Mouse (Mus musculus): ENCODE data around the gene Jade1. TPM values are rescaled to one million over a fixed set of nuclear protein-coding genes. Genes with fewer than 3 reads are reported as not detected.

Gene Jade1
- polyA plus RNA-seq, 1 experiment from 2014 or later: 13.8 TPM

GRCm38 (mm10) chr3:41592805-41593204 is 37.3 kb downstream of the Jade1 start:
- Histone ChIP-seq H3K27me3 (replicated peaks) (no peaks in the 10 kb centered on the region), H3K9ac (no peak overlapping the region), H3K4me3 (no peak overlapping the region), H3K9me3 (replicated peaks) (no peaks in the 10 kb centered on the region), H3K36me3 (peaks cover 91% of the 10 kb centered on the region), H3K4me2 (no peak overlapping the region), H3K27ac (no peak overlapping the region), H3K4me1 (peaks cover 31% of the 10 kb centered on the region)
- WGBS (ENCODE audit: insufficient replicate concordance): 64% methylated on average over 7 of the region's 7 CpGs
- no peak for ATAC-seq

DNA sequence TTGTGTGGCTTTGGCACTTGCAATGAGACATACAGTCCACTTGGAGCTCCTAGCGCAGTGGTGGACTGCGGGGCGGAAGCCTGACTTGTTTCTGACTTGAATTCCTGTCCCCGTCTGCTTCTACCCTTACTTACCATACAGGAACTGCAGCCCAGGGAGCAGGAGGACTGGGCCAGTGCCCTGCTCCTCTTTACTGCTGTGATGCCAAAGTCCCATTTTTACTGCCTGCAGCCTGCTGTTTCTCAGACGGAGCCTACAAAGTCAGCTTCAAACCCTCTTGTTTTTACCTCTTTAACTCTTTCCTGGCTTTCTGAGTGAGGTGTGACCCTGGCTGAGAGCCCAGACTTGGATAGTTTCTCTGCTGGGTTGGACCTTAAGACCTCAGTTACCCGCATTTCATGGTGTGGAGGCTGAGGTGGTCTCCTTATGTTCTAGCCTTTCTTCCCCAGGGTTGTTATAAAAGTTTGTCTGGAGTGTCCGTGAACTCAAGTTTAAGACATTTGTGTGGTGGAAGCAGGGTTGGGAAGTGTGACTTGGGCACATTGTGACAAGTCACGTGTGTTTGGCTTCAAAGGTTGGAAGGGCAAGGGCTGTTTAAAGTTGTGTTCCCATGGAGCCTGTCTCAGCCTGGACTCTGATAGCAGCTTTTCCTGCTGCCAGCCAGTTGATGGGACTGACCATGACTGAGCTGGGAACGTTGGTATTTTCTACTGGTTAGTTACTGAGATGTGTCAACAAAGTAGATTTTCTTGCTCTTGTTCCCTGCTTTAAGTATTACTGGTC is 38.8 kb downstream of the Jade1 start:
- no peak for ATAC-seq
- Histone ChIP-seq H3K9me3 (replicated peaks) (no peaks in the 10 kb centered on the region), H3K9ac (no peak overlapping the region), H3K4me1 (peaks cover 26% of the 10 kb centered on the region), H3K4me2 (no peak overlapping the region), H3K27ac (no peak overlapping the region), H3K4me3 (no peak overlapping the region), H3K27me3 (replicated peaks) (no peaks in the 10 kb centered on the region), H3K36me3 (peaks cover 100% of the 10 kb centered on the region)
- 81% methylated on average over 9 of the region's 9 CpGs for WGBS (ENCODE audit: insufficient replicate concordance)

DNA sequence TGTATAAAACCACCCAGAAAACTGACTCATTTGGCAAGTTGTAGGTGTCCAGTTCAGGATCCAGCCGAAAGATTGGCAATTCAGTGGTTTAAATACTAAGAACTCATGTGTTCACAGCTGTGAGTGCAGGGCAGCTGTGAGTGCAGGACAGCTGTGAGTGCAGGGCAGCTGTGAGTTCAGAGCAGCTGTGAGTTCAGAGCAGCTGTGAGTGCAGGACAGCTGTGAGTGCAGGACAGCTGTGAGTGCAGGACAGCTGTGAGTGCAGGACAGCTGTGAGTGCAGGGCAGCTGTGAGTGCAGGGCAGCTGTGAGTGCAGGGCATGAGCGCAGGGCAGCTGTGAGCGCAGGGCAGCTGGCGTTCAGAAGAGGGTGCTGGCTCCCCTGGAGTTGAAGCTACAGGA is 39.5 kb downstream of the Jade1 start:
- Histone ChIP-seq H3K4me1 (peaks cover 28% of the 10 kb centered on the region), H3K4me3 (no peak overlapping the region), H3K4me2 (no peak overlapping the region), H3K27ac (no peak overlapping the region), H3K36me3 (peaks cover 100% of the 10 kb centered on the region), H3K9me3 (replicated peaks) (no peaks in the 10 kb centered on the region), H3K9ac (no peak overlapping the region), H3K27me3 (replicated peaks) (no peaks in the 10 kb centered on the region)
- ATAC-seq: no peak
- 91% methylated on average over 4 of the region's 4 CpGs for WGBS (ENCODE audit: insufficient replicate concordance)

DNA sequence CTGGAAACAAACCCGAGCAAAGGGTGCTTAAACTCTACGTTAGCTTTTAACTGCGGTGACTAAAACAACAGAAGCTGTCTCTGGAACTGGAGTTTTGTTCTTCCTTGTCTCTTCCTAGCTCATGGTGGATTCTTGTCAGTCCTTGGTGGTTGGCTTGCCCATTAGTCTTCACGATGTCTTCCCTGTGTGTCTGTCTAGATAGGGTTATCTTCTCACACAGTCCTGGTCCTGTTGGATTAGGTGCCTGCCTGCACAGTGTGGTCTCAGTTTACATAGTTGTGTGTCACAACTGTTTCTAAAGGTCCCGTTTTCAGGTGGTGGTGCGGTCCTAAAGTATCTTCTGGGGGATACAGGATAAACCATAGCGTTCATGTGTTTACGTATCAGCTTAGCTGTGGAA is 41.5 kb downstream of the Jade1 start:
- WGBS (ENCODE audit: insufficient replicate concordance): 68% methylated on average over 8 of the region's 8 CpGs
- no peaks in the 10 kb centered on the region for H3K27me3 ChIP-seq (replicated peaks)
- H3K9ac ChIP-seq: no peak overlapping the region
- peak; percentile 78 for ATAC-seq
- H3K4me3 ChIP-seq: no peak overlapping the region
- H3K27ac ChIP-seq: 0 out of 2 replicates have a peak overlapping the region, but pooled peaks have one; percentile 17
- no peaks in the 10 kb centered on the region for H3K9me3 ChIP-seq (replicated peaks)
- peak overlapping the region; percentile 1; the same call in 1 of the 2 replicates for H3K4me2 ChIP-seq
- H3K4me1 ChIP-seq: peaks cover 28% of the 10 kb centered on the region
- H3K36me3 ChIP-seq: peaks cover 97% of the 10 kb centered on the region

GRCm38 (mm10) chr3:41598412-41598811 is 42.9 kb downstream of the Jade1 start:
- H3K4me1 ChIP-seq: peaks cover 28% of the 10 kb centered on the region
- no peak overlapping the region for H3K9ac ChIP-seq
- 86% methylated on average over 9 of the region's 9 CpGs for WGBS (ENCODE audit: insufficient replicate concordance)
- peaks cover 95% of the 10 kb centered on the region for H3K36me3 ChIP-seq
- no peaks in the 10 kb centered on the region for H3K9me3 ChIP-seq (replicated peaks)
- H3K27ac ChIP-seq: no peak overlapping the region
- H3K27me3 ChIP-seq (replicated peaks): no peaks in the 10 kb centered on the region
- H3K4me3 ChIP-seq: no peak overlapping the region
- ATAC-seq: no peak
- H3K4me2 ChIP-seq: no peak overlapping the region

- Histone ChIP-seq H3K4me2 (no peak overlapping the region), H3K27ac (no peak overlapping the region), H3K27me3 (replicated peaks) (no peaks in the 10 kb centered on the region), H3K4me1 (peaks cover 24% of the 10 kb centered on the region), H3K9me3 (replicated peaks) (no peaks in the 10 kb centered on the region), H3K4me3 (no peak overlapping the region), H3K36me3 (peaks cover 95% of the 10 kb centered on the region), H3K9ac (no peak overlapping the region)
- ATAC-seq: no peak
- 88% methylated on average over 10 of the region's 10 CpGs for WGBS (ENCODE audit: insufficient replicate concordance)
Measured at GRCm38 (mm10) chr3:41599226-41599625, 43.7 kb downstream of the Jade1 start.

DNA sequence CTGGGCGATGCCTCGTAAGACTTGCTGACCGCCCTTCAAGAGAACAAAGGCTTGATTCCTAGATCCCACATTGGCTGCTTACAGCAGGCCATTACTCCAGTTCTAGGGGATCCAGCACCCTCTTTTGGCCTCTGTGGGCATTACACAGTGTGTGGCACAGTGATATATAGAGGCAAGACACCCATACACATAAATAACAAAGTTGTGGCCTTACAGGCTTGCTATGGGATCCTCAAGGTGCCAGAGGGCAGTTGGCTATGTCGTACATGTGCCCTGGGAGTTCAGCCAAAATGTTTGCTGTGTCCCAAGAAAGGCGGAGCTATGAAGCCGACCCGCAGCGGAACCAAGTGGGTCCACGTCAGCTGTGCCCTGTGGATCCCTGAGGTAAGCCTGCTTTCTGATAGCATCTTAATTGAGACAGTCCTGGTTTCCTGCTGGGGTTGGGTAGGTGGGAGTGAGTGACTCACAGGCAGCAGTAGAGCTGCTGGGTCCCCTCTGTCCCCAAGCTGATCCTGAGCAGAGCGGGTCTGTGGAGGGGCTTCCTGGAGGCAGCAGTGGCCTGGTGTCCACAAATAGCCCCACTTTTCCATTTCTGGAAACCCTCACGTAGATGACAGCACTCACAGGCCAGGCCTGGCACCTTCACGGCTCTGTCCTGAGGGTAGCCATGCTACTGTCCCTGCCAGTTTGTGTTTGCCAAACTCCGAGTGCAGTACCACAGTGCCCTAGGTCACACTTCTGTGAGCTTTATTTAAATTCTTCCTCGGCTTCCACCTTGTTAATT is 44.5 kb downstream of the Jade1 start:
- H3K36me3 ChIP-seq: peaks cover 95% of the 10 kb centered on the region
- no peak overlapping the region for H3K27ac ChIP-seq
- H3K4me3 ChIP-seq: no peak overlapping the region
- H3K27me3 ChIP-seq (replicated peaks): no peaks in the 10 kb centered on the region
- H3K9me3 ChIP-seq (replicated peaks): no peaks in the 10 kb centered on the region
- peaks cover 20% of the 10 kb centered on the region for H3K4me1 ChIP-seq
- H3K9ac ChIP-seq: no peak overlapping the region
- WGBS (ENCODE audit: insufficient replicate concordance): 90% methylated on average over 14 of the region's 14 CpGs
- ATAC-seq: peak; percentile 51
- H3K4me2 ChIP-seq: no peak overlapping the region

DNA sequence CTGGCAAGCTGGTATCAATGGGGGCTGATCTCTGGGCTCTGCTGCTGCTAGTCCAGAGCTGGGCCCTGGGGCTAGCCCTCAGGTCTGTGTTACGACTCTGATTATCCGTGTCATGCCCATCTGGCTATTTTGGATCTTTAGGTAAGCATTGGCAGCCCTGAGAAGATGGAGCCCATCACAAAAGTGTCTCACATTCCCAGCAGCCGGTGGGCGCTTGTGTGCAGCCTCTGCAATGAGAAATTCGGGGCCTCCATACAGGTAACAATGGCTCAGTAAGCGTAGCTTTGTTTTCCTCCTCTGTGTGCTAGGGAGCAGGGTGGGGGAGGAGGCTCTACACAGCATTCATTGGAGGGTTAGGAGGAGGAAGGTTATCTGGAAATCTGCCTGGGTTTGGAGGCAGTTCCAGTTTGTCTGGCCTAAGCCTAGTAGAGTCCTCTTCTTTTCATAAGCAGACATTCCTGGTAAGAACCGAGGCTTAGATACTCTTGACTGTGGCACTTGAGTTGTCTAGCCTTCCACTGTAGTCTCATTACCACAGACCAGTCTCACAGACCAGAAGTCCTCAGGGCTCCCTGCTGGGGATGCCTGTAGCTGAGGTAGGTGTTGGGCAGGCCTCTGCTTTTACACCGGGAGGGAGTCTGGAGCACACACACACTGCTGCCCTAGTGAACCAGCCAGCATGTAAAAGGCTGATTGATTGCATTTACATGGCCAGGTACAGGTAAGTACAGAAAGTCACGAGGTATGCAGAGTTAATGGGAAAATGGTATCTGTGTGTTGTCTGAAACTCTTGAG is 45.9 kb downstream of the Jade1 start:
- Histone ChIP-seq H3K27me3 (replicated peaks) (no peaks in the 10 kb centered on the region), H3K9ac (no peak overlapping the region), H3K4me3 (no peak overlapping the region), H3K4me2 (no peak overlapping the region), H3K4me1 (peaks cover 13% of the 10 kb centered on the region), H3K27ac (no peak overlapping the region), H3K9me3 (replicated peaks) (no peaks in the 10 kb centered on the region), H3K36me3 (peaks cover 95% of the 10 kb centered on the region)
- ATAC-seq: no peak
- WGBS (ENCODE audit: insufficient replicate concordance): 85% methylated on average over 9 of the region's 9 CpGs

GRCm38 (mm10) chr3:41602933-41603332 is 47.4 kb downstream of the Jade1 start:
- peaks cover 2% of the 10 kb centered on the region; the same call in 1 of the 2 replicates for H3K4me1 ChIP-seq
- no peak overlapping the region for H3K9ac ChIP-seq
- peaks cover 95% of the 10 kb centered on the region for H3K36me3 ChIP-seq
- no peak overlapping the region for H3K4me3 ChIP-seq
- WGBS (ENCODE audit: insufficient replicate concordance): 75% methylated on average over 10 of the region's 10 CpGs
- no peaks in the 10 kb centered on the region for H3K9me3 ChIP-seq (replicated peaks)
- H3K27me3 ChIP-seq (replicated peaks): no peaks in the 10 kb centered on the region
- no peak overlapping the region for H3K4me2 ChIP-seq
- no peak for ATAC-seq
- H3K27ac ChIP-seq: no peak overlapping the region

- Histone ChIP-seq H3K27me3 (replicated peaks) (no peaks in the 10 kb centered on the region), H3K9ac (no peak overlapping the region), H3K4me1 (peaks cover 2% of the 10 kb centered on the region; the same call in 1 of the 2 replicates), H3K9me3 (replicated peaks) (no peaks in the 10 kb centered on the region), H3K36me3 (peaks cover 95% of the 10 kb centered on the region), H3K4me2 (no peak overlapping the region), H3K4me3 (no peak overlapping the region), H3K27ac (no peak overlapping the region)
- ATAC-seq: no peak
- WGBS (ENCODE audit: insufficient replicate concordance): 73% methylated on average over 5 of the region's 5 CpGs
Measured at GRCm38 (mm10) chr3:41603470-41604019, 48.0 kb downstream of the Jade1 start.

- no peaks in the 10 kb centered on the region for H3K9me3 ChIP-seq (replicated peaks)
- no peak for ATAC-seq
- H3K4me1 ChIP-seq: no peaks in the 10 kb centered on the region
- H3K27ac ChIP-seq: no peak overlapping the region
- no peak overlapping the region for H3K4me2 ChIP-seq
- no peaks in the 10 kb centered on the region for H3K27me3 ChIP-seq (replicated peaks)
- H3K9ac ChIP-seq: no peak overlapping the region
- 66% methylated on average over 12 of the region's 12 CpGs for WGBS (ENCODE audit: insufficient replicate concordance)
- H3K36me3 ChIP-seq: peaks cover 95% of the 10 kb centered on the region
- H3K4me3 ChIP-seq: no peak overlapping the region
Measured at GRCm38 (mm10) chr3:41604629-41605321, 49.2 kb downstream of the Jade1 start.
